ENCODE assay signal across 8 mouse cellular contexts in genomic region chr8:83901566-83902485, GRCm38 (mm10). TPM values are rescaled to one million over a fixed set of nuclear protein-coding genes. Genes with fewer than 3 reads are reported as not detected.
DNase-seq lines count a peak whose midpoint lies in the region; ATAC-seq and TF ChIP-seq lines count a peak whose summit lies in the region.

No protein-coding gene starts in this region.

- no peak for DNase-seq in heart, embryonic 10.5 days (ENCODE audit: low spot score)
- no peak for DNase-seq in heart, adult 9 months (ENCODE audit: low spot score in 2 of 2)
- DNase-seq in thymus, adult 2 months = no peak
- no peak for DNase-seq in thymus, postnatal 36 days
- DNase-seq in retina, postnatal 1 day = peak; percentile 44
- DNase-seq in ovary, adult 18-20 months (ENCODE audit: low spot score) = no peak
- no peak for DNase-seq in frontal cortex, postnatal 25 days (ENCODE audit: low spot score in 2 of 2)

- H3K27ac ChIP-seq in heart, embryonic 10.5 days = no peak overlapping the region; the same call in 1 of the 2 replicates
- H3K27ac ChIP-seq in thymus, adult 2 months (ENCODE audit: control insufficient read depth, insufficient read depth, low read length) = no peak overlapping the region
- peak overlapping the region; percentile 42; the same call in 1 of the 2 replicates for H3K27ac ChIP-seq in limb, embryonic 12.5 days

- peak overlapping the region; percentile 84 for H3K4me2 ChIP-seq in limb, embryonic 12.5 days

- 9% methylated on average over 13 of the region's 14 CpGs for WGBS in heart, embryonic 10.5 days
- WGBS in thymus, adult 2 months = 64% methylated on average over 14 of the region's 14 CpGs
- 10% methylated on average over 14 of the region's 14 CpGs for WGBS in limb, embryonic 12.5 days

- H3K9me3 ChIP-seq in heart, embryonic 10.5 days = no peaks in the 10 kb centered on the region
- no peaks in the 10 kb centered on the region for H3K9me3 ChIP-seq in limb, embryonic 12.5 days

- peak overlapping the region; percentile 95 for H3K9ac ChIP-seq in limb, embryonic 12.5 days (replicated peaks)

- H3K27me3 ChIP-seq in heart, embryonic 10.5 days (ENCODE audit: insufficient read depth, poor library complexity, severe bottlenecking) = peaks cover 6% of the 10 kb centered on the region; the same call in 1 of the 2 replicates
- no peaks in the 10 kb centered on the region for H3K27me3 ChIP-seq in thymus, adult 2 months (ENCODE audit: control insufficient read depth, insufficient read depth, low read length)
- peaks cover 4% of the 10 kb centered on the region; the same call in 1 of the 2 replicates for H3K27me3 ChIP-seq in limb, embryonic 12.5 days

- peak overlapping the region; percentile 90 for H3K4me3 ChIP-seq in heart, embryonic 10.5 days
- H3K4me3 ChIP-seq in thymus, adult 2 months (ENCODE audit: control insufficient read depth, insufficient read depth, low read length) = peak overlapping the region; percentile 50
- peak overlapping the region; percentile 99 for H3K4me3 ChIP-seq in limb, embryonic 12.5 days (replicated peaks)

- no peak for TF ChIP-seq CTCF in thymus, adult 2 months (IDR thresholded peaks at IDR 0.05; ENCODE audit: borderline replicate concordance, control insufficient read depth, extremely low read depth, insufficient read depth, low read length, poor library complexity)

- H3K36me3 ChIP-seq in heart, embryonic 10.5 days = peaks cover 7% of the 10 kb centered on the region; the same call in 1 of the 2 replicates
- no peaks in the 10 kb centered on the region for H3K36me3 ChIP-seq in thymus, adult 2 months (ENCODE audit: control insufficient read depth, insufficient read depth, low read length)
- peaks cover 19% of the 10 kb centered on the region for H3K36me3 ChIP-seq in limb, embryonic 12.5 days

- TF ChIP-seq POLR2A in thymus, adult 2 months (IDR thresholded peaks at IDR 0.05; ENCODE audit: control insufficient read depth, extremely low read depth, insufficient read depth, low read length, poor library complexity) = no peak

- peaks cover 67% of the 10 kb centered on the region for H3K4me1 ChIP-seq in heart, embryonic 10.5 days
- H3K4me1 ChIP-seq in thymus, adult 2 months (replicated peaks; ENCODE audit: control insufficient read depth, insufficient read depth, low read length) = peaks cover 28% of the 10 kb centered on the region
- peaks cover 57% of the 10 kb centered on the region for H3K4me1 ChIP-seq in limb, embryonic 12.5 days (replicated peaks)

- no peak for ATAC-seq in limb, embryonic 12.5 days (ENCODE audit: insufficient number of reproducible peaks, insufficient read depth, low FRiP score, low TSS enrichment, low read depth)

RNA-seq across cellular contexts. Expression of gene Adgrl1, which starts 1.9 kb away (rescaled TPM):
- 8.5 and 12.0 TPM in 2 replicates for polyA plus RNA-seq in heart, embryonic 10.5 days (2016; fragmentation: Nextera tagmentation; extraction: Ambion mirVana)
- polyA plus RNA-seq in thymus, adult 2 months (2012; rRNA removed) = 170 and 184 TPM in 2 replicates
- 28.2 and 32.7 TPM in 2 replicates for polyA plus RNA-seq in limb, embryonic 12.5 days (2016; fragmentation: Nextera tagmentation; extraction: Ambion mirVana)

RNA-seq across cellular contexts. Expression of gene Gm10644, which starts 53.2 kb away (rescaled TPM):
- polyA plus RNA-seq in heart, embryonic 10.5 days (2016; fragmentation: Nextera tagmentation; extraction: Ambion mirVana) = 0.41 and 0.86 TPM in 2 replicates
- polyA plus RNA-seq in thymus, adult 2 months (2012; rRNA removed) = 0.75 and 1.1 TPM in 2 replicates
- 0.40 and 0.63 TPM in 2 replicates for polyA plus RNA-seq in limb, embryonic 12.5 days (2016; fragmentation: Nextera tagmentation; extraction: Ambion mirVana)

RNA-seq across cellular contexts. Expression of gene Asf1b, which starts 53.5 kb away (rescaled TPM):
- polyA plus RNA-seq in heart, embryonic 10.5 days (2016; fragmentation: Nextera tagmentation; extraction: Ambion mirVana) = 71.5 and 80.8 TPM in 2 replicates
- 170 and 243 TPM in 2 replicates for polyA plus RNA-seq in thymus, adult 2 months (2012; rRNA removed)
- polyA plus RNA-seq in limb, embryonic 12.5 days (2016; fragmentation: Nextera tagmentation; extraction: Ambion mirVana) = 52.2 and 54.3 TPM in 2 replicates
